Mouse (Mus musculus) stomach, embryonic 14.5 days (tissue): Measurements from ENCODE around the gene Rbm12. TPM values are rescaled to one million over a fixed set of nuclear protein-coding genes. Genes with fewer than 3 reads are reported as not detected.
"Not testable (repeated sequence)": the region's sequence is repeated elsewhere in the genome, so short reads cannot be mapped to it uniquely, and the experiment has no call there.

Experiments
- ATAC-seq: fragments of 200-750 bp; cut with Nextera tagmentation; 2 replicates; pipeline ENCODE4 v1.8.0; 2017; ENCODE audit warnings: low read depth, moderate TSS enrichment; ENCODE audit not compliant: insufficient number of reproducible peaks, insufficient read depth, low FRiP score
- H3K27ac ChIP-seq: fragments of 300-500 bp; sonication (generic); 2 replicates; pipeline ENCODE4 v1.5.1; 2014; ENCODE audit warnings: mild to moderate bottlenecking, low read length, moderate library complexity, mixed read lengths
- H3K27me3 ChIP-seq: fragments of 300-500 bp; sonication (generic); 2 replicates; pipeline ENCODE4 v1.6.1; 2014; ENCODE audit warnings: low read length, control low read depth, mixed read lengths; ENCODE audit not compliant: control insufficient read depth, insufficient read depth
- H3K36me3 ChIP-seq: fragments of 300-500 bp; sonication (generic); 2 replicates; pipeline ENCODE4 v1.6.1; 2014; ENCODE audit warnings: mild to moderate bottlenecking, control low read depth, low read length, moderate library complexity, mixed read lengths; ENCODE audit not compliant: control insufficient read depth, insufficient read depth
- H3K4me1 ChIP-seq: fragments of 300-500 bp; sonication (generic); 2 replicates; pipeline ENCODE4 v1.6.1; 2014; ENCODE audit warnings: low read length, control low read depth, mixed read lengths; ENCODE audit not compliant: control insufficient read depth, insufficient read depth
- H3K4me2 ChIP-seq: fragments of 300-500 bp; sonication (generic); replicated peaks from 2 replicates; pipeline ENCODE4 v1.6.1; 2014; ENCODE audit warnings: low read depth, low read length, control low read depth
- H3K4me3 ChIP-seq: fragments of 300-500 bp; sonication (generic); 2 replicates; pipeline ENCODE4 v1.5.1; 2014; ENCODE audit warnings: low read depth, low read length, control low read depth
- H3K9ac ChIP-seq: fragments of 300-500 bp; sonication (generic); replicated peaks from 2 replicates; pipeline ENCODE4 v1.6.1; 2014; ENCODE audit warnings: low read depth, mild to moderate bottlenecking, control low read depth, low read length, moderate library complexity, mixed read lengths
- H3K9me3 ChIP-seq: fragments of 300-500 bp; sonication (generic); 2 replicates; pipeline ENCODE4 v1.6.1; 2016; ENCODE audit warnings: low read depth, low read length, control low read depth; ENCODE audit not compliant: control insufficient read depth
- WGBS: fragments of 180-500 bp; shearing (Covaris S2); extraction: QIAGEN DNeasy Blood & Tissue Kit; methylation state at CpG from one replicate; pipeline ENCODE4 v1.1.7; 2014; 5-methylcytosine and 5-hydroxymethylcytosine counted together
- polyA plus RNA-seq: library from polyadenylated mRNA; unstranded; fragments of >200 nt; fragmentation: Nextera tagmentation; extraction: Ambion mirVana; gene quantifications from 2 replicates; pipeline ENCODE4 v1.2.1, GENCODE M21; 2014

The Rbm12 gene
- polyA plus RNA-seq, 1 experiment from 2014 or later, result 30.1 TPM

DNA sequence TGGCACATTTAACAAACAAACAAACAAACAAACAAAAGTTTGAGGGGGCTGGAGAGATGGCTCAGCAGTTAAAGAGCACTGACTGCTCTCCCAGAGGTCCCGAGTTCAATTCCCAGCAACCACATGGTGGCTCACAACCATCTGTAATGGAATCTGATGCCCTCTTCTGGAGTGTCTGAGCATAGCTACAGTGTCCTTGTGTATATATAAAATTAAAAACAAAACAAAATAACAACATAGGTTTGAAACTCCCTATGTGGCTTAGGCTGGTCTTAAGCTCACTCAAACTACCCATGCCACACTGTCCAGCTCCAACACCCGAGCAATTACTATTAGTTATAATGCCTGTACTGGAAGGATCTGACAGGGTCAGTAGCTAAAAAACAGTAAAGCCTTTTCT is 31.0 kb upstream of the Rbm12 start:
- Histone ChIP-seq H3K4me2 (peak overlapping the region; percentile 82), H3K4me3 (peak overlapping the region; percentile 64), H3K9ac (peak overlapping the region; percentile 73; the same call in 1 of the 2 replicates), H3K36me3 (peaks cover 13% of the 10 kb centered on the region), H3K4me1 (peaks cover 5% of the 10 kb centered on the region; the same call in 1 of the 2 replicates), H3K27me3 (no peaks in the 10 kb centered on the region), H3K27ac (no peak overlapping the region), H3K9me3 (no peaks in the 10 kb centered on the region)
- no peak for ATAC-seq
- 76% methylated on average over 2 of the region's 2 CpGs for WGBS

DNA sequence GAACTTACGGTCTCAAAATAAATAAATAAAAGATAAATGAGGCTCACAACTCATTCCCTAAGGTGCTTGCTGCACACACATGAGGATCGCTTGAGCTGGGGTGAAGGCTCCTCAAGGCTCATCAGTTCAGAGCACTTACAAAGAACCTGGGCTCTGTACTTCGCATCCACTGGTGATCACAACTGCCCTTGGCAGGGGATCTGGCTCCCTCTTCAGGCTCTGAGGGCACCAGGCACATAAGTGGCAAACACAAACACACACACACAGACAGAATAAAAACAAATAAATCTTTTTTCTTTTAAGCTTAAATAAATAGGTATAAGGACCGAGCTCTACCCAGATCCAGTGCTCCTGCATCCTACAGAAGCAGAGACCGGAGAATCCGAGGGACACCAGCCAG is 23.9 kb upstream of the Rbm12 start:
- no peak overlapping the region for H3K9ac ChIP-seq
- H3K9me3 ChIP-seq, result no peaks in the 10 kb centered on the region
- H3K36me3 ChIP-seq, result no peaks in the 10 kb centered on the region
- WGBS, result 74% methylated on average over 6 of the region's 6 CpGs
- H3K4me2 ChIP-seq, result no peak overlapping the region
- H3K4me1 ChIP-seq, result no peaks in the 10 kb centered on the region
- no peak overlapping the region for H3K27ac ChIP-seq
- no peak overlapping the region for H3K4me3 ChIP-seq
- no peaks in the 10 kb centered on the region for H3K27me3 ChIP-seq
- no peak for ATAC-seq

DNA sequence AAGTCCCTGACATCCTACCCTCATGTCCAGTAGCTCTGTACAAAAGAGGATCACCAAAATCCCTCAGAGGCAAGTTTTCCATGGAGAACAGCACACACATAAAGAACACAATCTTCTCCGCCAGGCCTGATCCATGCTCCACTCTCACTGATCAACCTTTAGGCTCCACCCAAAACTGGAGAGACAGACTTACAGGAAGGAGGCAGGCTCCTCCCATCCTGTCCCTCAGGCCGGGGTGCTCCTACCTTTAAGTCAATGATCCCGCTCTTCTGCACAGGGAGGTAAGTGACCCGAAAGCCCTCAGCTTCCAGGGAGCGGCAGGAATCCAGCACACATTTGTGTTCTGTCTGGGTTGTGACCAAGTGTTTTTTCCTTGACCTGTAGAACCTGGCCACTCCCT is 22.4 kb upstream of the Rbm12 start:
- Histone ChIP-seq H3K4me1 (no peaks in the 10 kb centered on the region), H3K36me3 (no peaks in the 10 kb centered on the region), H3K27me3 (no peaks in the 10 kb centered on the region), H3K27ac (no peak overlapping the region), H3K9me3 (no peaks in the 10 kb centered on the region), H3K4me2 (no peak overlapping the region), H3K9ac (no peak overlapping the region), H3K4me3 (no peak overlapping the region)
- 90% methylated on average over 5 of the region's 5 CpGs for WGBS
- ATAC-seq, result no peak

DNA sequence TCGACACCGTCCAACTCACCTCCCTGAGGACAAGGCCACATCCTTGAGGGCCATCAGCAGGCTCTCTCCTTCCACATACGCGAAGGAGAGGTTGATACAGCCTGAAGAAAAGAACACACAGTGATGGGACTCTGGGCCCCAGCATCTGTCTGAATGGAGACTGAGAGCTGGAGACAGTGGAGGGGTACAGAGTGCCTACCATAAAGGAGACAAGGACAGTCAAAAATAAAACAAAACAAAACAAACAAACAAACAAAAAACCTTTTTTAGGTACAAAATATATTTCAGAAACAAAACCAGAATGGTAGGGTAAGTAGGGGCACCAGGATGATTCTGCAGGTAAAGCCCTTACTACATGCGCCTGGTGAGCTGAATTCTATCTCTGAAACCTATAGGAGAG is 15.2 kb upstream of the Rbm12 start, which contains the start of gene Gm28036:
Gm28036 (minus strand) TSS at position 101 of the 400 bp plus-strand sequence.
- Histone ChIP-seq H3K9ac (no peak within 1 kb of the TSS), H3K27ac (no peak within 1 kb of the TSS), H3K27me3 (no peaks in the 10 kb centered on the region), H3K4me2 (no peak within 1 kb of the TSS), H3K4me3 (no peak within 1 kb of the TSS), H3K36me3 (peaks cover 3% of the 10 kb centered on the region; the same call in 1 of the 2 replicates), H3K4me1 (no peaks in the 10 kb centered on the region), H3K9me3 (no peaks in the 10 kb centered on the region)
- no peak for ATAC-seq
- WGBS, result 93% methylated on average over 5 of the region's 5 CpGs

DNA sequence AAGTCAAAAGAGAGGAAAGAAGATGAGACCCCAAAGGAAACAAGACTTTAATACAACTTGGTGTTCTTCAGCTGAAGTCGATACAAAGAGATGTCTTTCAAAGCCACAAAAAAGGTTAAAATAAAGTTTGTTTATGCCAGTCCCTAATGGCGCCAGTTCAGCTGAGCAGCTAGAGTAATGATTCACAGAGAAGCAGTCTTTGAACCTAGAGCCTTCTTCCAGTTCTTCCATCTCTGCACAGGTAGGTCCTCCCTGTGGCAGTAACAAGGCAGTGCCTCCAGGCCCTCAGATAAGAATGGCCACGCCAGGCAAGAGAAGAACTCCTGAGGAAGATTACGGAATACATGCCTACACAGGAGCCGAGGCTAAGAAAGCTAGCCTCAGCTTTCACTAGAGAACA is 12.0 kb upstream of the Rbm12 start:
- ATAC-seq, result no peak
- Histone ChIP-seq H3K27me3 (no peaks in the 10 kb centered on the region), H3K4me3 (no peak overlapping the region), H3K36me3 (peaks cover 3% of the 10 kb centered on the region; the same call in 1 of the 2 replicates), H3K9me3 (no peaks in the 10 kb centered on the region), H3K4me1 (no peaks in the 10 kb centered on the region), H3K9ac (no peak overlapping the region), H3K4me2 (no peak overlapping the region), H3K27ac (no peak overlapping the region)
- 87% methylated on average over 5 of the region's 5 CpGs for WGBS

DNA sequence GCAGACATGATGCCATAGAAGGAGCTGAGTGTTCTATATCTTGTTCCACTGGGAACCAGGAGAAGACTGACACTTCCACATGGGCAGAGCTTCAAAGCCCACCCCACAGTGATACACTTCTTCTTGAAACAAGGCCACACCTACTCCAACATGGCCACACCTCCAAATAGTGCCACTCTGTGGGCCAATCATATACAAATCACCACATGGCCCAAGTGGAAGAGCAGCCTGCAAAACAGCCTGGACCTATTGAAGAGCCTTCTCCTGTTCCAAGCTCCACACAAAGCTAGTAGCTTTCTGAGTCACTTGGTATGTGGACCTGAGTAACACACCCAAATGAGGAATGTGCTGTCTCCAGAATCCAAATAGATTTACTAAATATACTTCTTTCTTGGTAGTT is 7.8 kb upstream of the Rbm12 start:
- H3K4me2 ChIP-seq, result no peak overlapping the region
- no peak overlapping the region for H3K4me3 ChIP-seq
- no peaks in the 10 kb centered on the region; the same call in 1 of the 2 replicates for H3K36me3 ChIP-seq
- no peaks in the 10 kb centered on the region for H3K4me1 ChIP-seq
- no peak overlapping the region for H3K27ac ChIP-seq
- no peaks in the 10 kb centered on the region for H3K27me3 ChIP-seq
- no peak overlapping the region for H3K9ac ChIP-seq
- ATAC-seq, result no peak
- no peaks in the 10 kb centered on the region for H3K9me3 ChIP-seq

DNA sequence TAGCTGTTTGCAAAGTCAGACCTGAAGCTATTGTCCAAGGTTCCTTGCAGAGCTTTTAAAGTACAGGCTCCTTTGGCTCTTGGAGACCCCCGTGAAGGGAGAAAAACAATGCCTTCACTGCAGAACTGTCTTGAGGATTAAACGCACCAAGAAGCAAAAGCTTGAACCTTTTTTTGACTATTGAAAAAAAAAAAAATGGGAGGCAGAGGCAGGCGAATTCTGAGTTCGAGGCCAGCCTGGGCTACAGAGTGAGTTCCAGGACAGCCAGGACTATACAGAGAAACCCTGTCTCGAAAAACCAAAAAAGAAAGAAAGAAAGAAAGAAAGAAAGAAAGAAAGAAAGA is 274 bp upstream of the Rbm12 start:
- ATAC-seq, H3K27me3 ChIP-seq, H3K9me3 ChIP-seq, H3K36me3 ChIP-seq, H3K4me1 ChIP-seq: not testable (repeated sequence)
- peak overlapping the region; percentile 99; the same call in 1 of the 2 replicates for H3K9ac ChIP-seq
- H3K4me3 ChIP-seq, result peak overlapping the region; percentile 97
- WGBS, result 20% methylated on average over 5 of the region's 5 CpGs
- H3K4me2 ChIP-seq, result peak overlapping the region; percentile 44
- H3K27ac ChIP-seq, result peak overlapping the region; percentile 90; the same call in 1 of the 2 replicates

DNA sequence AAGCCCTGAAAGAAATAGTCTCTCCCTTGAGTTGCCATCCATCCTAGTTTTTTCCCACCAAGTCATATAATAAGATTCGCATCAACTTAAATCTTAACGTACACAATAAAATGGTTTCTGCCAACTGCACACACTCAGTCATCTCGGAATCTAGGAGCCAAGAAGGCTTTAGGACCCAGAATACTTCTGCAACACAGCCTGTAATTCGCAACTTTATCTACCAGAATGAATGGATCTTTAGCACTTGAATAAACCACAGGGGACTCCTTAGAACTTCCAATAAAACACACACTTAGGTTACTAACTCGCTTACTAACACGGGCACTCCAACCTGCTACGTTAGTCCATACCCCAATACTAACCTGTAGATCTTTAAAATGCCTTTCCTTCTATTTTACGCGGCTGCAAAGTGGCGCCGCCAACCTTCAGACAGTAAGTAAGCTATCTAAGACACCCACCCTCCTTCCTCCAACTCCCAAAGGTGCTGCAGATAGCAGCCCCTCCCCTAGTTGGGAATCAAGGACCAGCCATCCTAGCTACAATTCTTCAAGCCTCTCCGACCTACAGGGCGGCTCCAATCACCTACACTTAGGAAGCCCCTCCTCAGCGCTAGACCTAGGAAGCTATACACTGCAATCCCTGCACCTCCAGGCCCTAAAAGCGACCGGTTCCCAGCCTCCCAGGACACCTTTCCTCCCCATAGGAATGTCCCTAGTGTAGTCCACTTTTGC is 986 bp downstream of the Rbm12 start:
- H3K4me1 ChIP-seq, result peaks cover 10% of the 10 kb centered on the region; the same call in 1 of the 2 replicates
- H3K27ac ChIP-seq, result peak overlapping the region; percentile 90
- H3K27me3 ChIP-seq, result no peaks in the 10 kb centered on the region
- WGBS, result under 1% methylated on average over 16 of the region's 16 CpGs
- no peaks in the 10 kb centered on the region for H3K9me3 ChIP-seq
- peak overlapping the region; percentile 97 for H3K4me3 ChIP-seq
- peak overlapping the region; percentile 99 for H3K9ac ChIP-seq
- H3K36me3 ChIP-seq, result no peaks in the 10 kb centered on the region
- peak; percentile 69; the same call in 1 of the 2 replicates for ATAC-seq
- peak overlapping the region; percentile 51 for H3K4me2 ChIP-seq

DNA sequence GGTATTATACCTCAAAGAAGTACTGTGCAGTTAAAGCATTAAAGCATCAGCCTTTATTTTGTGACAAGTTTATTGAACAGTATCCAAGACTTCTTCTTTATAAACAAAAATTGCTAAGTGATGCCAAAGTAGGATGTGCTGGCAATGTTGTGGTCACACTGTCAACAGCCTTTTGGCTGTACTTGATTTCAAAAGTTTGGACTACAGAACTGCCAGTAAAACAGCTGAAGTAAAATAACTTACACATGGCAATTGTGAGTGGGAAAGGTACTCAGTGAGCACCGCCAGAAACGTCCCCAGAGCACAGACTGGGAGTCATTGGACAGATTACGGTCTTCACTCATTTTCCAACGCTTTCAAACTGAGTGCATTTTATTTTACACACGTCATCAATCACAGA is 19.9 kb downstream of the Rbm12 start:
- H3K9me3 ChIP-seq, result no peaks in the 10 kb centered on the region
- H3K36me3 ChIP-seq, result peaks cover 24% of the 10 kb centered on the region
- H3K4me3 ChIP-seq, result no peak overlapping the region
- H3K9ac ChIP-seq, result no peak overlapping the region
- no peaks in the 10 kb centered on the region for H3K4me1 ChIP-seq
- H3K27me3 ChIP-seq, result no peaks in the 10 kb centered on the region
- H3K4me2 ChIP-seq, result no peak overlapping the region
- no peak for ATAC-seq
- WGBS, result 72% methylated on average over 5 of the region's 5 CpGs
- no peak overlapping the region for H3K27ac ChIP-seq
